Mouse (Mus musculus) ovary, postnatal 14 days (tissue): ENCODE measurements around the gene Cma1.
A peak's percentile ranks its signal among the peaks of the same experiment; 100 is the strongest.
"Not testable (repeated sequence)": the region's sequence is repeated elsewhere in the genome, so short reads cannot be mapped to it uniquely, and the experiment has no call there.

Source experiments
- DNase-seq: peaks from one replicate; pipeline ENCODE4 v3.0.0; 2022; ENCODE audit warnings: low spot score

Cma1 gene

DNA sequence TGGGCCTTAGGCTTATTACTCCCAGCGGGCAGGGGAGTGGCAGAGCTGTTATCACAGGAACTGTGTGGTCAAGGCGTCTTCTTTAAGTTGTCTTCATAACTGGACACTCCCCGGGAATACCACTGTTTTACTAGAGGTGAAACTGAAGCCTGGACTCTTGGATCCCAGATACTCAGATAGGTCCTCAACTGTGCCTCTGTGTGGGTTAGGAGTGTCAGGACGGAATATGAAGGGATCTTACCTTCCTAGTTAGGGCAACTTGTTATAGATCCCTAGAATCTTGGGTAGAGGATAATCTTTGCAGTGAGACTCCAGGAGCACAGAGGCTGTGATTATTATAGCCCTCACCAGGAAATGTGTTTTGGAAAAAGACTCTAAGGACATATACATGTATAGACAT lies at the start of gene Cma1:
Gene Cma1 (minus strand): TSS at position 101 of the 400 bp plus-strand sequence.
- DNase-seq, result no peak

DNA sequence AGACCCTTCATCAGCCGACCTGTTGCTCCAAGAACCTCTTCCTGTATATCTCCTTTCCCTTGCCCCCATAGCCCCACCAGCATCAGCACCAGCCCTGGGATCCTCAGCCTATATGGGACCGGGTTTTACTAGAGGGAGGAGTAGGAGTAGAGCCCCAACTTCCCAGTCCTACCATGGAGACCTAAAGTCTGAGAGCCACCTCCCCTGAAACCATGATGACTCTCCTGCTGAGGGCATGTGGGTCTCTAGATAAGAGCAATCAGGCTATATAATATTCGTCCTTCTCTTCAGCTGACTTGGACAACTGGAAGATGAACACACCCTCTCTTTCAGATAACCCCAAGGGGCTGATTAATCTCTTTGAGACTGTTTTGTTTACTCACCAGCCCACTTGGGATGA lies 43.0 kb upstream of the Cma1 start:
- not testable (repeated sequence) for DNase-seq

DNA sequence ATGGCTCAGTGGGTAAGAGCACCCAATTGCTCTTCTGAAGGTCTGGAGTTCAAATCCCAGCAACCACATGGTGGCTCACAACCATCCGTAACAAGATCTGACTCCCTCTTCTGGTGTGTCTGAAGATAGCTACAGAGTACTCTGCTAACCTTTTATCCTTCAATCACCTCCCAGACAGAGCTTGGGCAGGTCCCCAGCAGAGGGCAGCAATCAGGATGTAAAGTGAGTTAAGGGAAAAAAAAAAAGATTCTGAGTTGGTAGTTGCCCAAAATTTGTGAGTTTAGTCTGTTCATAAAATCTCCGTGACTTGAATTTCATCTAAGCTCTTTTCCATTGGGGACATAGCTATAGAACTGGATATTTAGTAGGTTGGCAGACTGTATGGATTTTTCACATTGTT lies 19.4 kb upstream of the Cma1 start:
- not testable (repeated sequence) for DNase-seq

DNA sequence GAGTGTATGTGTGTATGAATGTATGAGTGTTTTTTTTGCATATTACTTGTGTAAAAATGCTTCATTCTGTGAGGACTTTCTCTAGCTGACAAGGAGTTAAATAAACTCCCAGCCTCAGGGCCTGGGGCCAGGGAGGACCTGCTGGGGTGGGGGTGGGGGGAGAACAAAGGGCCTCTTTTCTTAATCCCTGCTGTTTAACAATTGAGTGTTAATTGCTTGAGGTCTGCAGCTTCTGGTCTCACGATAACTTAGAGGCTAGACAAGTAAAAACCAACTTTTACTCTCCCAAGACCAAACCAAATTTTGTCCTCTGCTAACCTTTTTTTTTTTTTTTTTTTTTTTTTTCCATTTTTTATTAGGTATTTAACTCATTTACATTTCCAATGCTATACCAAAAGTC lies 18.8 kb upstream of the Cma1 start:
- no peak for DNase-seq

DNA sequence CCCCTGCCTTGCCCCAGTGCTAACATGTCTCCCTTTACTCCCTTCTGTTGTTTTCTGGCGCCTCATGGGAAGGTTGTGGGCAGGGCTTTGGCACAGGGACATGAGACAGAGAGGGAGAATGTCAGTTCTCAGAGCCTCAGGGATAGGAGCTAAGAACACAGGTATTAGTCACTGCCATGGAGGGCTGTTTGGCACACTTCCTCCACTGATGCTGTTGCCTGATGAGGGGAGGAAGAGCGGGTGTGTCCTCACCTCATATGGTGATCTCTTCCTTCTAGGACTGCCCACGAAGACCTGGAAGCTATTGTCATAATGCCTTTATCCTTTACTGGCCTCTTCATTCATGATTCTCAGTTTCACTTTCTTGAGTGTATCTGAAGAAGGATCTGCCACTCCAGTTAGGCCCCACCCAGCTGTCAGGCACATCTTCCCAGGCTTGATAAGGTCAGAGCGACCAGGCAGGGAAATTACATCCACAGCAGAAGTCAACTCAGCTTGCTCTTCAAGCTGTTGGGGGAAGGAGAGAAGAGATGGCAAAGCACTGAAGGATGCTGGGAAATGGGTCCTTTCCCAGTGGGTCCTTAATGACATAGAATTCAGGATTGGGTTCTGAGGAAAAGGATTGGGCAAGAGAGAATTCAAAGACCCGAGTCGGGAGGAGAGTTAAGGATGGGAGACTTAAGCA lies 6.0 kb upstream of the Cma1 start, which contains the start of gene Cma2:
Gene Cma2 (plus strand): TSS at position 635 of the 685 bp plus-strand sequence.
- DNase-seq, result no peak

DNA sequence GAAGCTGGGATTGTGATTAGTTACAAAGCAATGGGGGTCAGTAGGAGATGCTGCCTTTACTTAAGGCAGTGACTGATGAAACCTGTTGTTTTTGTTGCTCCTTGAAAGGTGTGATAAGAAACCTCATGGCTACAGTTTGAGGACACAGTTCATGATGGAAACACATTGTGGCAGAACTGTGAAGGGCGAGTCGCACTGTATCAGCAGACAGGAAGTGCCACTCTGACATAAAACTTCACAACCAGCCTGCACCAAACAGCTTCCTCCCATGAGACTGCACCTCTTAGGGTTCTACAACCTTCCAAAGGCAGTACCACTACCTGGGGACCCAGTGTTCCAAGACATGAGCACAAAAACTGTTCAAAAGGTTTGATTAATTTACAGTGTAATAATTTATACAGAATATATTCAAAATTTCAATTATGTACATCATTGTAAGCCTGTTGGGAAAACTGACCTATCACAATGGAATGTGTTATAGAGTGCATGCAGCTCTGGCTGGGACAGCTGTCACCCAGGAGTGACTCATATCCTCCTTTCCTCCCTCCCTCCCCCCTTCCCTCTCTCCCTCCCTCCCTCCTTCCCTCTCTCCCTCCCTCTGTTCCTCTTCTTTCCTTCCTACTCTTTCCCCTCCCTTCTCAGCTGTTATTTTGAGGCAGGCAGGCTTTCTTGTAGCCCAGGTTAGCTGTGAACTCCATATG lies 1.9 kb upstream of the Cma1 start:
- no peak for DNase-seq

DNA sequence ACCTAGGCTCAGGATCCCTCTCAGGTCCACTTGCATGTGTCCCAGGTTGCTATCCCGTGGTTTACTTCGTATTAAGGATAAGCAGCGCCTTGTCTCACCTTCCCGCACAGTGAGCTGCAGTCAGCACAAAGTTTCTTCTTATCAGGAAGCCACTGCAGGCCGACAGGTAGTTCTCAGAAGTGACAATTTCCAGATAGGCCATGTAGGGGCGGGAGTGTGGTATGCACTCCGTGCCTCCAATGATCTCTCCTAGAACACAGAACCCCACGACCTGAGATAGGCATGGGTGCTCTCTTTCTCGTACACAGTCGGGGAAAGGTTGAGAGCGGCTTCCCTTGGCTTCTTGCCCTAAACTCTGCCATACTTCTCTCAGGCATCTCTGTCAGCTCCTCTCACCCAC lies 874 bp downstream of the Cma1 start:
- DNase-seq, result no peak

DNA sequence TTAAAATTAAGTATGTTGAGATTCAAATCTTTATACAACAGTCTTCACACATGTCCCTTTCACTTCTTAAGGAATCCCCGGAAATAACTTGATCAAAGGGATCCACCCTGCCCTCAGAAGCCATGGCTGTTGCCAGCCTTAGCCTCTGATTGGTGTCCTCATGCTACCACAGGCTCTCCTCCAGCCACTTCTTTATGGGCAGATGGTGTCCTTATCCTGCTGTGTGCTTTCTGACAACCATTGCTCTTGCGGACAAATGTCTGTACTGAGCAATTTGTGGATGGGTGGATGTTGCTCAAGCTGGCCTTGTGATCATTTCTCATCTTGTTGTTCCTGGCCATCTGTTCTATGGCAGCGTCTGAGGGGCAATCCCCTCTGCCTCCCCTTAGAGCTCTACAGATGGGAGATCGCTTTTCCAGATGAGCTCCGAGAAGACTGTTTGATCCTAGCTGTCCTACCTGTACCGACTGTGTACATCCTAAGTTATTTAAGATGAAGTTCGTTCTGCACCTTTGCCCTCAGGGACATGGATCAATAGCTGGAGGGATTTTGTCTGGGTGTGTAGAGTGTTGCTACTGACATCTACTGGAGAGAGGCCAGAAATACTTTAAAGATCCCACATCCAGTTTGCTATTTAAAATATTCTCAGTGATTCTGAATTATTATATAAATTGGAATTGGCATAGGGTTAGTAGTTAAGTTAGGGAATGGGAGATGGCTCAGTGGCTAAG lies 4.2 kb downstream of the Cma1 start:
- no peak for DNase-seq

DNA sequence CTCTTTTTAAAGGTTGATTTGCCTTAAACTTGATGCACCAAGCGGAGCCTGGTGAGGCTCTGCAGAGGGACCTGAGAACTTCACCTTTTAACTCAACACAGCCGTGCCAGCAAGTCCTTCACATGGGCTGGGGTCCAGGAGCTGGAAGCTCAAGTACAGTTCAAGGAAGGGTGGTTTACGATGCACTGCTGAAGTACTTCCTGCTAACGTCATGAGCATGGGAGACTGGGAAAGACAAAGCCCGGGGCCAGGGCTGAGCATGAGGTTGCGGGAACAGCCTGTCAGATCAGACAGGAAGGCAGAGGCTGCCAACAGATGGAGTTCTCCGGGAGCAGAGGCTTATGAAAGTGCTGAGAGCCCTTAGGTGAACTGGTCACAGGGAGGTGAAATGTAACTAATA lies 10.9 kb downstream of the Cma1 start:
- DNase-seq, result no peak

DNA sequence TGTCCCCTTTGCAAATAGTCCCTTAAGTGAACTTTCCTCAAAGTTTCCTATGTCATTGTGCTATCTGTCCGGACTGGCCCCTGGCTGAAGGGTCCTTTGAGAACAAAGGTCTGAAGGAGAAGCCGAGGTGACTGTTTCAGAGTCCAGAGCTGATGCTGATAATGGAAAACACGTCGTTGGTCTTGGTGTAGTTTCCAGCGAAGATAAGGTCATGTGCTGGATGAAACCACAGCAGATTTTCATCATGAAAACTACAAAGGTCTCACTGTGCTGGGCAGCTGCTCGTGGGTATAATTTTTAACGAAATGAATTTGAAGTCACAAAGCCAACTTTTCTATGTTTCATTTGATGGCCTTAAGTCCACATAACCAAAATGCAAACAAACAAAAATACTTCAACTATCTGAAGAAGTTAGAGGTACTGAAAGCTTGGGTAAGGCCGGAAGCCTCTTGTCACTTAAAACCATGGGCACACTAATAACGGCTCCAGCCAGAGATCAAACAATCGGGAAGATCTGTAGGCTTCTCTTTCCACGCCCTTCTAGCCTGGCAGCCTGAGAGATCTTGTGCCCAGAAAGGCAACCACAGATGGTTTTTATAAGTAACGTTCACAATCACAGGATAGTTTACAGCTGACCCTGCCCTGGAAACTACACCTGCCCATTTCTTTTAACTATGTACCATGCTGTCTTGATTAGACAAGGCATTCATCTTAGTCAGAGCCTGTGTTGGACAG lies 15.0 kb downstream of the Cma1 start:
- no peak for DNase-seq

DNA sequence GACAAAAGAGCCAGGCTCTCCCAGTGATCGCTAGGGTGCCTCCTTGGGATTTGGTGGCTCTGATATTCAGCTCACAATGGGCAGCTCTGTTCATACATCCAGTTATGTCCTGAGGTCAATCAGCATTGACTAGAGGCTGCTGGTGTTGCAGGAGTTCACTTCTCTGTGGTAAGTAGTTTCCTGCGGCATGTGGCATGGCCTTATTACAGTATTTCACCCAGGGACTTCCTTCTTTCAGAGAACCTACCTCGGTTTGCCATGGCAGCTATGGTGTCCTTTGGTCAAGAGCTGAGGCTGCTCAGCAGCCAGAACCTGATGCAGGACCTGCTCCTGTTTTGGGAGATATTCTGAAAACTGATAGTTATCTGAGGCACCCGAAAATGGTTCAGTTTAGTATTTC lies 17.6 kb downstream of the Cma1 start:
- no peak for DNase-seq

DNA sequence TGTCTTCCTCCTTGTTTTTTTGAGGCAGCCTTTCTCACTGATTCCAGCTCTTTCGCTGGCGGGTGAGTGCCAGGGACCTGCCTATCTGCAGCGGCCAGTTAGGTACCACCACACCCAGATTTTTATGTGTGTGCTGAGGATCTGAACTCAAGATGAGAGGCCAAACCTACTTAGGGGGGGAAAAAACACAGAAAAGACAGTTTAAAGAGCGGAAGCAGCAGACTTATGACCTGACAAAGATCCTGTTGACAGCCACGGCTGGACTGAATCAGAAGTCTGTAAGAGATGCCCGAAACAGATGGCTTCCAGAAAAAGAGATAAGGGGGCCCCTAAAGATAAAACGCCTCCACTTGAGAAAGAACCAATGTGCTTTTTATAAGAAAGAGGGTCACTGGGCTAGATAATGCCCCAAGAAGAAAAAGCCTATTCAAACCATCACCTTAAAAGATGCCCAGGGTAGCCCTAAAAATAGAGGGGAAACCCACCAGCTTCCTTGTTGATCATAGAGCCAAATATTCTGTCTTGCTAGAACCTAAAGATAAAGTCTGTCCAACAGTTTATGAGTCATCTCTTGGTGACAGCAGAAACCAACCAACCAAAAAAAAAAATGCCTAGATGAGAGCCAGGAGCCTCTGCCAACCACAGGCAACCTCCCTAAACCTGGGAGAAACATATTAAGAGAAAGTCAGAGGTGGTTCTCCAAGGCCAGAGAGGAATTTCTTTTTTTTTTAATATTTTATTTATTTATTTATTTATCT lies 21.8 kb downstream of the Cma1 start:
- no peak for DNase-seq

DNA sequence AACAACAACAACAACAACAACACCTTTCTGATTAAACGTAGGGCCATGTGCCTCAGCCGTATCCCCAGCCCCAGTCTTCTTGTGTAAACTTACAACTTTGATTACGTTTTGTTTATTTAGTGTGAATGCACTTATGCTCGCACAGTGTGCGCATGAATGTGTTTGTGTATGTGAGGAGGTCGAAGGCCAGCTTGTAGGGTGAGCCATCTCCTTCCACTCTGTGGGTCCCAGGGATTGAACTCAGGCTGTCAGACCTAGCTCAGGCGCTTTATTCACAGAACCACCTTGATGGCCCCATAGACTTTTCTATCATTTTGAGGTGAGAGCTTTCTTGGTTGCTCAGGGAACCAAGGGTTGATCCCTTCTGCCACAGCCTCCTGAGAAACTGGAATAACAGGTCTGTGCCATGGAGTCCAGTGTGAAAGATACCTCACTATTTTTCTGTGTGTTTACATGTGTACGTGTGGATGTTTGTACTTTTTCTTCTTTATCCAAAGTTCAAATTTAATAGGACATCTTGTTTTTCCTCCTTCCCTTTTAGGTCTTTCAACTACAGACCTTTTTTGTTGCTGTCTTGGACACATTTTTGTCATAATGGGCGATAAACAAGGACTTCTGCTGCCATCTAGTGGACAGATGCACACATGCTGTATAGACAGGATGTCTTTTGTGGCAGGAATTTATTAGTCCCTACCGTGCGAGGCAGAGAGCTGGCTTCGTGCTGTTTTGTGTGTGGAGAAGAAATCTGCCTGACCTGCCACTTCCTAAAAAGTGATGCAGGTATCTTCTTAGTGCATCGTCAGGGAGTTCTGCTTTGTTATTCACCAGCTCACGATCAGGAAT lies 26.0 kb downstream of the Cma1 start:
- DNase-seq, result peak; percentile 67

DNA sequence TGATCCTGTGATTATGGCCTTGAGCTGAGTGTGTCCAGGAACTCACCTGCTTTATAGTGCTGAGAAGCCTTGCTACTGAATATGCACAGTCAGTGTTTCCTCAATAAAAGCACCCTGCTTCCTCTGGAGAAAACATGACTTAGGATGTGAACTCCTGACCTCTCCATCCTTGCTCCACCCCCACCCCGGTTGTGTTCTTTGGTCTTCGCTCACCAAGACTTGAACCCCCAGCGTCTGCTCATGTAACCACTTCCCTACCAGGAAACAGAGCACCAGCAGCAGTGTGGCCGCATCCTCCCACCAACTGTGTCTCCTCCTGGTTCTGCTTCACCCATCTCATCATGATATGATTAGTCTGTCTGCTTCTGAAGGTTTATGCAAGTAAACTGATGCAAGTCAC lies 31.1 kb downstream of the Cma1 start:
- DNase-seq, result no peak

DNA sequence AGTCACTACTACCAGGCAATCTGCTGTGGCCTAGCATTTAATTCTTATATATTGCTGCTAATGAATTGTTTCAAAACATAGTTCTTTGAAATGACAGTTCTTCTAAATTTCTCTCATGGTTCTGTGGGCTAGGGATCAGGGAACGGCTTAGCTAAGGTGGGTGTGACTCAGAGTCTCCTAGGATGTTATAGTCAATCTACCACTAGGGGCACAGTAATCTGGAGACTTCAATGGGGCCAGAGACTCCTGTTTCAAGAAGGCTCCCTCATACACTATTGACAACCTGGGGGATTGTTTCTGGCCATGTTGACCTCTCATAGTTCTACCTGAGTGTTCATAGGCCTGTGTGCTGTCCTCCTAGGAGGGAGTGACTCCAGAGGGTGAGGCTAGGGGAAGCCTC lies 39.0 kb downstream of the Cma1 start:
- DNase-seq, result no peak

DNA sequence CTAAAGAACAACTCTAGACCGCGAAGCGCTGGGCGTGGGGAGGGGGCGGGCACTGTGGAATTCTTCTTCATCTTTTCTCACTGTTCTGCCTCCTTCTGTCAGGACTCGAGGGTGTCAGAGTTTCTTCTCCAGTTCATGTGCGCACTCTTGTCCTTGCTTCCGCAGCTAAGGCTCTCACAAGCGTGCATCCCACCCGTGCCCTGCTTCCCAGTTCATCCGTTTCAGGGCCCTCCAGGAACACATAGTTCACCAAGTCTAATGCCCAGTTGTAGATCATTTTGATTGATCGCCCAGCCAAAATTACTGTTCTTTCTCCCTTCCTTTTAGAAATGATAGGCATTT lies 44.1 kb downstream of the Cma1 start:
- DNase-seq, result no peak

DNA sequence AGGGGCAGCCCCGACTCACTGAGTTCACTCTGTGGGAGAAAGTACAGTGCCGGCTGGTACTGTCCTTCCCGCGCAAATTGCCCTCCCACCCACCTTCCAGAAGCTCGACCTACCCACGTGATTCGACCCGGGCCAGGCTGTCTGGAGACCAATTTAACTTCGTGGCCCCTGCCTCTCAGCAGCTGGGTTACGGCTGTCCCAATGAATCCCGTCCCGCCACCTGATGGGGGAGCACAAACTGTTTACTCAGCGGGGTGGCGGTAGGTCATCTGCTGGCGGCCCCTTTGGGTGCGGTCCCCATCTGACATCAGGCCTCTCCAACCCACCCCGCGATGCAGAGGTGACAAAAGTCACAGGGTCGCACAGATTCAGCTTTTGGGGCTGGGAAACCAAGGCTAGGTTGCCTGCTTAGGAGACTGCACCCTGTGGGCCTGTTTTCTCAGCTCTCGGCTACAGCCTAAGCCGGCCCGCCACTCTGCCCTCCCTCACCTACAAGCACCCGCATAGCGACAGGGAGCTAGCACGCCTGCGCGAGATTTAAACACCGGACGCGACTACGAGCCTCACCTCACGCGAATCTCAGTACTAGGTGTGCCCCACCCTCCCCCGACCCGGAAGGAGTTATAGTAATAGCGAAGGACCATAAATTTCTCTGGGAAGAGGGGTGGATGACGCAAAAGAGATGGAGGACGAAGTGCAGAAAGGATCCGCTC lies 44.6 kb downstream of the Cma1 start, which contains the start of gene Sdr39u1:
Gene Sdr39u1 (minus strand): TSS at position 593 of the 713 bp plus-strand sequence.
- DNase-seq, result peak; percentile 79

DNA sequence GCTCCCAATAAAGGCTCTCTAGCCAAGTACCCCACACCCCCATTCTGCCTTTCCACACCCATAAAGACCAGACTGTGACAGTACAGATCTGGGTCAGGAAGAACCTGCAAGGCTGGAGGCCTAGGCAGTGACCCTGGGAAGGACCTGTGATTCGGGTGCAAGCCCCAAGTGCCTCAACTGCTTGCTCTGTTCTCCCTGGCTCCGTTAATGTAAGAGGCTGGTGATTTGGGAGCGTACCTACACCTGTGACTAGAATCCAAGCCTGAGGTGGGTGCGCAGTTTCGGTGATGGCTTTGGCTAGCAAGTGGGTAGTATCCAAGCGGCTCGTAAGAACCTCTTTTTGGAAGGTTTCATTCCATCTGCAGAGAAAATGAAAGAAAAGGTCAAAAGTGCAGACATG lies 45.5 kb downstream of the Cma1 start:
- no peak for DNase-seq

DNA sequence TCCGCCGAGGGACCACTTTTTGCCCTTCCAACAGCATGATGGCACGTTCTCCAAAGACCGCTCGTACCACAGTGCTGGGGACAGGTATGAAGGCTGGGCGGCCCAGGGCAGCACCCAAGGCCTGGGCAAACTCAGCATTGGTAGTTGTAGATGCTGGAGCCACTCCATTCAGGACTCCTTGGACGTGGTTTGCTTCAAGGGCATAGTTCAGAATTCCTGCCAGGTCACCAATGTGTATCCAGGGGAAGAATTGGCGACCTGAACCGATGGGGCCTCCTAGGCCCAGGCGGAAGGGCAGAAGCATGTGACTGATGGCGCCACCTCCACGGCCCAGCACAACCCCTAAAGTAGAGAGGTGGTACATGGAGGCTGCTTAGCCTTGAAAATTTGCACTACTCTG lies 46.8 kb downstream of the Cma1 start:
- DNase-seq, result no peak
